Mouse (Mus musculus) hindbrain, postnatal 0 days (tissue): ENCODE data around the gene Copg1. TPM values are rescaled to one million over a fixed set of nuclear protein-coding genes. Genes with fewer than 3 reads are reported as not detected.

Source experiments
- ATAC-seq: fragments of 200-750 bp; cut with Nextera tagmentation; 2 replicates; pipeline ENCODE4 v1.8.0; 2017; ENCODE audit warnings: mild to moderate bottlenecking, moderate TSS enrichment, moderate library complexity
- DNase-seq: peaks from one replicate; pipeline ENCODE4 v3.0.0-alpha.2; 2015; ENCODE audit warnings: low spot score
- H3K27ac ChIP-seq: fragments of 300-500 bp; sonication (generic); 2 replicates; pipeline ENCODE4 v1.5.1; 2014; ENCODE audit warnings: mild to moderate bottlenecking
- H3K27me3 ChIP-seq: fragments of 300-500 bp; sonication (generic); 2 replicates; pipeline ENCODE4 v1.6.1; 2014; ENCODE audit warnings: low read length, mixed read lengths; ENCODE audit not compliant: insufficient read depth
- H3K36me3 ChIP-seq: fragments of 300-500 bp; sonication (generic); 2 replicates; pipeline ENCODE4 v1.6.1; 2014; ENCODE audit warnings: low read length, mixed read lengths; ENCODE audit not compliant: insufficient read depth
- H3K4me1 ChIP-seq: fragments of 300-500 bp; sonication (generic); 2 replicates; pipeline ENCODE4 v1.6.1; 2014; ENCODE audit warnings: antibody characterized with exemption, low read length, mixed read lengths; ENCODE audit not compliant: insufficient read depth
- H3K4me2 ChIP-seq: fragments of 300-500 bp; sonication (generic); 2 replicates; pipeline ENCODE4 v1.6.1; 2014; ENCODE audit warnings: low read depth, mild to moderate bottlenecking, low read length, moderate library complexity, mixed read lengths
- H3K4me3 ChIP-seq: fragments of 300-500 bp; sonication (generic); 2 replicates; pipeline ENCODE4 v1.5.1; 2014; ENCODE audit warnings: low read length
- H3K9ac ChIP-seq: fragments of 300-500 bp; sonication (generic); replicated peaks from 2 replicates; pipeline ENCODE4 v1.6.1; 2014; ENCODE audit warnings: mild to moderate bottlenecking, low read length, moderate library complexity, mixed read lengths
- H3K9me3 ChIP-seq: fragments of 300-500 bp; sonication (generic); 2 replicates; pipeline ENCODE4 v1.6.1; 2016; ENCODE audit warnings: low read length, mixed read lengths
- CTCF ChIP-seq: IDR thresholded peaks from 2 replicates; pipeline ENCODE4 v1.5.1; 2016; ENCODE audit warnings: antibody characterized with exemption, control low read depth, low read depth
- WGBS: fragments of 180-500 bp; shearing (Covaris S2); extraction: QIAGEN DNeasy Blood & Tissue Kit; methylation state at CpG from one replicate; pipeline ENCODE4 v1.1.7; 2014; 5-methylcytosine and 5-hydroxymethylcytosine counted together
- polyA plus RNA-seq: library from polyadenylated mRNA; unstranded; fragments of >200 nt; fragmentation: Nextera tagmentation; extraction: Ambion mirVana; gene quantifications from 2 replicates; pipeline ENCODE4 v1.2.1, GENCODE M21; 2015
- total RNA-seq: library from RNA; depleted of rRNA; stranded (reverse); fragments of >200 nt; gene quantifications from 2 replicates; pipeline ENCODE4 v1.2.3, GENCODE M21; 2014

Gene Copg1
- total and polyA plus RNA-seq, 2 experiments from 2014 or later: 216 to 242 TPM

GRCm38 (mm10) chr6:87873963-87874362, 13.7 kb upstream of the Copg1 start:
- Histone ChIP-seq H3K27ac (no peak overlapping the region), H3K9me3 (no peaks in the 10 kb centered on the region), H3K36me3 (no peaks in the 10 kb centered on the region), H3K4me1 (no peaks in the 10 kb centered on the region), H3K27me3 (no peaks in the 10 kb centered on the region), H3K4me3 (no peak overlapping the region), H3K9ac (no peak overlapping the region), H3K4me2 (no peak overlapping the region)
- no peak for ATAC-seq
- DNase-seq: no peak
- TF ChIP-seq CTCF: 0 out of 2 replicates have a peak, but pooled peaks have one; percentile 4
- WGBS: 89% methylated on average over 2 of the region's 2 CpGs

- no peak overlapping the region for H3K9ac ChIP-seq
- 85% methylated on average over 1 of the region's 1 CpGs for WGBS
- no peaks in the 10 kb centered on the region for H3K36me3 ChIP-seq
- ATAC-seq: no peak
- DNase-seq: no peak
- H3K27me3 ChIP-seq: no peaks in the 10 kb centered on the region
- H3K4me3 ChIP-seq: no peak overlapping the region
- H3K27ac ChIP-seq: no peak overlapping the region
- no peaks in the 10 kb centered on the region for H3K9me3 ChIP-seq
- H3K4me1 ChIP-seq: no peaks in the 10 kb centered on the region
- TF ChIP-seq CTCF: no peak
- H3K4me2 ChIP-seq: no peak overlapping the region
Measured at GRCm38 (mm10) chr6:87875083-87875482, 12.5 kb upstream of the Copg1 start.

- no peaks in the 10 kb centered on the region for H3K27me3 ChIP-seq
- H3K9me3 ChIP-seq: no peaks in the 10 kb centered on the region
- H3K4me3 ChIP-seq: no peak overlapping the region
- no peak overlapping the region for H3K4me2 ChIP-seq
- no peak for TF ChIP-seq CTCF
- H3K4me1 ChIP-seq: no peaks in the 10 kb centered on the region
- no peak overlapping the region for H3K9ac ChIP-seq
- 89% methylated on average over 7 of the region's 7 CpGs for WGBS
- H3K36me3 ChIP-seq: no peaks in the 10 kb centered on the region
- DNase-seq: no peak
- no peak for ATAC-seq
- H3K27ac ChIP-seq: no peak overlapping the region
Measured at GRCm38 (mm10) chr6:87875562-87875961, 12.1 kb upstream of the Copg1 start.

GRCm38 (mm10) chr6:87876068-87876643, 11.5 kb upstream of the Copg1 start:
- Histone ChIP-seq H3K9me3 (no peaks in the 10 kb centered on the region), H3K27ac (no peak overlapping the region), H3K27me3 (no peaks in the 10 kb centered on the region), H3K4me1 (no peaks in the 10 kb centered on the region), H3K36me3 (no peaks in the 10 kb centered on the region), H3K9ac (no peak overlapping the region), H3K4me3 (no peak overlapping the region), H3K4me2 (no peak overlapping the region)
- no peak for TF ChIP-seq CTCF
- DNase-seq: no peak
- no peak for ATAC-seq
- WGBS: 81% methylated on average over 13 of the region's 13 CpGs

GRCm38 (mm10) chr6:87879010-87879409, 8.6 kb upstream of the Copg1 start:
- TF ChIP-seq CTCF: no peak
- H3K9me3 ChIP-seq: no peaks in the 10 kb centered on the region
- no peaks in the 10 kb centered on the region for H3K27me3 ChIP-seq
- DNase-seq: no peak
- H3K4me1 ChIP-seq: no peaks in the 10 kb centered on the region; the same call in 1 of the 2 replicates
- WGBS: 58% methylated on average over 4 of the region's 4 CpGs
- no peak overlapping the region for H3K4me2 ChIP-seq
- no peak overlapping the region for H3K9ac ChIP-seq
- H3K4me3 ChIP-seq: no peak overlapping the region
- no peak overlapping the region for H3K27ac ChIP-seq
- no peaks in the 10 kb centered on the region for H3K36me3 ChIP-seq
- ATAC-seq: no peak

GRCm38 (mm10) chr6:87879628-87880027, 8.0 kb upstream of the Copg1 start:
- H3K9me3 ChIP-seq: no peaks in the 10 kb centered on the region
- no peak for ATAC-seq
- no peaks in the 10 kb centered on the region; the same call in 1 of the 2 replicates for H3K4me1 ChIP-seq
- 75% methylated on average over 3 of the region's 3 CpGs for WGBS
- no peaks in the 10 kb centered on the region for H3K27me3 ChIP-seq
- no peak overlapping the region for H3K4me3 ChIP-seq
- no peak overlapping the region for H3K9ac ChIP-seq
- no peak overlapping the region for H3K4me2 ChIP-seq
- TF ChIP-seq CTCF: no peak
- H3K36me3 ChIP-seq: no peaks in the 10 kb centered on the region
- H3K27ac ChIP-seq: no peak overlapping the region
- no peak for DNase-seq

- H3K4me2 ChIP-seq: no peak overlapping the region
- H3K4me1 ChIP-seq: no peaks in the 10 kb centered on the region; the same call in 1 of the 2 replicates
- ATAC-seq (no peak), DNase-seq (no peak)
- no peaks in the 10 kb centered on the region for H3K27me3 ChIP-seq
- no peak overlapping the region for H3K9ac ChIP-seq
- 87% methylated on average over 3 of the region's 3 CpGs for WGBS
- no peak for TF ChIP-seq CTCF
- no peaks in the 10 kb centered on the region for H3K9me3 ChIP-seq
- H3K4me3 ChIP-seq: no peak overlapping the region
- no peaks in the 10 kb centered on the region for H3K36me3 ChIP-seq
- H3K27ac ChIP-seq: no peak overlapping the region
Measured at GRCm38 (mm10) chr6:87882221-87882620, 5.4 kb upstream of the Copg1 start.
